9 mouse cellular contexts compared by ENCODE assay signal in genomic region chr9:110746961-110747360, GRCm38 (mm10). TPM values are rescaled to one million over a fixed set of nuclear protein-coding genes. Genes with fewer than 3 reads are reported as not detected.
DNase-seq lines count a peak whose midpoint lies in the region; ATAC-seq lines count a peak whose summit lies in the region.
"Had no signal": no experiment of that assay in that cellular context is flagged by ENCODE, and none has a peak within 500 bp of the region (broad histone marks: within the 10 kb centered on the region; RNA-seq: fewer than 3 reads in every experiment).

Pth1r (minus strand) TSS chr9:110747145.

- no peaks in the 10 kb centered on the region for H3K9me3 ChIP-seq in forebrain, embryonic 11.5 days (ENCODE audit: control insufficient read depth, low read length)
- no peaks in the 10 kb centered on the region for H3K9me3 ChIP-seq in forebrain, embryonic 14.5 days (replicated peaks; ENCODE audit: control insufficient read depth, low read length)
- H3K9me3 ChIP-seq in midbrain, embryonic 12.5 days = no peaks in the 10 kb centered on the region
- H3K9me3 ChIP-seq in midbrain, embryonic 15.5 days = no peaks in the 10 kb centered on the region
- no peaks in the 10 kb centered on the region for H3K9me3 ChIP-seq in stomach, embryonic 15.5 days

- 59% methylated on average over 7 of the region's 7 CpGs for WGBS in forebrain, embryonic 11.5 days
- 60% methylated on average over 7 of the region's 7 CpGs for WGBS in forebrain, embryonic 14.5 days
- 64% methylated on average over 7 of the region's 7 CpGs for WGBS in midbrain, embryonic 12.5 days
- 64% methylated on average over 7 of the region's 7 CpGs for WGBS in midbrain, embryonic 15.5 days
- WGBS in stomach, embryonic 15.5 days = 61% methylated on average over 7 of the region's 7 CpGs

- H3K4me1 ChIP-seq in forebrain, embryonic 11.5 days (replicated peaks; ENCODE audit: control insufficient read depth, insufficient read depth, low read length) = peaks cover 1% of the 10 kb centered on the region; the same call in 1 of the 2 replicates
- peaks cover 1% of the 10 kb centered on the region; the same call in 1 of the 2 replicates for H3K4me1 ChIP-seq in forebrain, embryonic 14.5 days (ENCODE audit: control insufficient read depth, insufficient read depth, low read length)
- peaks cover 12% of the 10 kb centered on the region for H3K4me1 ChIP-seq in midbrain, embryonic 12.5 days
- peaks cover 16% of the 10 kb centered on the region for H3K4me1 ChIP-seq in midbrain, embryonic 15.5 days
- H3K4me1 ChIP-seq in stomach, embryonic 15.5 days = peaks cover 17% of the 10 kb centered on the region; the same call in 1 of the 2 replicates

- no peak for DNase-seq in forebrain, embryonic 11.5 days (ENCODE audit: low spot score)
- DNase-seq in forebrain, embryonic 14.5 days (ENCODE audit: low spot score) = no peak
- peak; percentile 89 for DNase-seq in kidney, adult 9 months
- DNase-seq in frontal cortex, postnatal 10 days (ENCODE audit: low spot score in 2 of 2) = no peak

- no peak within 1 kb of the TSS for H3K4me2 ChIP-seq in forebrain, embryonic 11.5 days (ENCODE audit: low read depth, low read length, severe bottlenecking)
- H3K4me2 ChIP-seq in forebrain, embryonic 14.5 days (ENCODE audit: low read length) = no peak within 1 kb of the TSS
- no peak within 1 kb of the TSS for H3K4me2 ChIP-seq in midbrain, embryonic 12.5 days (replicated peaks)
- no peak within 1 kb of the TSS for H3K4me2 ChIP-seq in midbrain, embryonic 15.5 days
- no peak within 1 kb of the TSS for H3K4me2 ChIP-seq in stomach, embryonic 15.5 days

- no peak within 1 kb of the TSS for H3K4me3 ChIP-seq in forebrain, embryonic 11.5 days (ENCODE audit: low read depth, low read length)
- H3K4me3 ChIP-seq in forebrain, embryonic 14.5 days (ENCODE audit: low read depth, low read length) = no peak within 1 kb of the TSS
- H3K4me3 ChIP-seq in midbrain, embryonic 12.5 days = no peak within 1 kb of the TSS
- H3K4me3 ChIP-seq in midbrain, embryonic 15.5 days = no peak within 1 kb of the TSS
- H3K4me3 ChIP-seq in stomach, embryonic 15.5 days (replicated peaks) = no peak within 1 kb of the TSS

- no peak within 1 kb of the TSS for H3K27ac ChIP-seq in forebrain, embryonic 11.5 days (ENCODE audit: low read depth, low read length)
- no peak within 1 kb of the TSS for H3K27ac ChIP-seq in forebrain, embryonic 14.5 days (ENCODE audit: low read depth, low read length)
- H3K27ac ChIP-seq in midbrain, embryonic 12.5 days (replicated peaks) = no peak within 1 kb of the TSS
- H3K27ac ChIP-seq in midbrain, embryonic 15.5 days = no peak within 1 kb of the TSS
- H3K27ac ChIP-seq in stomach, embryonic 15.5 days = no peak within 1 kb of the TSS
- H3K27ac ChIP-seq: liver, embryonic 14.5 days had no signal

- ATAC-seq in forebrain, embryonic 11.5 days (replicated peaks; ENCODE audit: low FRiP score) = no peak
- no peak for ATAC-seq in forebrain, embryonic 14.5 days
- no peak for ATAC-seq in midbrain, embryonic 12.5 days (ENCODE audit: low FRiP score, low read depth)
- no peak for ATAC-seq in midbrain, embryonic 15.5 days (replicated peaks)
- ATAC-seq in stomach, embryonic 15.5 days (ENCODE audit: insufficient read depth, low FRiP score, low read depth) = no peak
- ATAC-seq in frontal cortex, adult (ENCODE audit: low TSS enrichment) = no peak

- no peak within 1 kb of the TSS for H3K9ac ChIP-seq in forebrain, embryonic 11.5 days (ENCODE audit: low read length)
- H3K9ac ChIP-seq in forebrain, embryonic 14.5 days (ENCODE audit: low read length) = no peak within 1 kb of the TSS
- H3K9ac ChIP-seq in midbrain, embryonic 12.5 days (replicated peaks) = no peak within 1 kb of the TSS
- H3K9ac ChIP-seq in midbrain, embryonic 15.5 days = no peak within 1 kb of the TSS
- H3K9ac ChIP-seq in stomach, embryonic 15.5 days = no peak within 1 kb of the TSS
- H3K9ac ChIP-seq: liver, embryonic 14.5 days had no signal

- H3K27me3 ChIP-seq in forebrain, embryonic 11.5 days (ENCODE audit: control insufficient read depth, insufficient read depth, low read length) = peaks cover 19% of the 10 kb centered on the region
- H3K27me3 ChIP-seq in forebrain, embryonic 14.5 days (replicated peaks; ENCODE audit: control insufficient read depth, insufficient read depth, low read length) = peaks cover 22% of the 10 kb centered on the region
- H3K27me3 ChIP-seq in midbrain, embryonic 12.5 days = peaks cover 43% of the 10 kb centered on the region
- H3K27me3 ChIP-seq in midbrain, embryonic 15.5 days (replicated peaks) = peaks cover 16% of the 10 kb centered on the region; the same call in 1 of the 2 replicates
- peaks cover 21% of the 10 kb centered on the region for H3K27me3 ChIP-seq in stomach, embryonic 15.5 days (replicated peaks)

- H3K36me3 ChIP-seq in forebrain, embryonic 11.5 days (ENCODE audit: control insufficient read depth, insufficient read depth, low read length) = no peaks in the 10 kb centered on the region
- no peaks in the 10 kb centered on the region for H3K36me3 ChIP-seq in forebrain, embryonic 14.5 days (ENCODE audit: control insufficient read depth, insufficient read depth, low read length)
- H3K36me3 ChIP-seq in midbrain, embryonic 12.5 days = no peaks in the 10 kb centered on the region
- no peaks in the 10 kb centered on the region for H3K36me3 ChIP-seq in midbrain, embryonic 15.5 days (replicated peaks)
- H3K36me3 ChIP-seq in stomach, embryonic 15.5 days = no peaks in the 10 kb centered on the region

RNA-seq across cellular contexts. Expression of gene Pth1r, which starts in this region (rescaled TPM):
- 19.5 and 21.3 TPM in 2 replicates for polyA plus RNA-seq in forebrain, embryonic 11.5 days (2014; fragmentation: Nextera tagmentation; extraction: Ambion mirVana)
- 4.0 and 4.7 TPM in 2 replicates for polyA plus RNA-seq in forebrain, embryonic 14.5 days (2014; fragmentation: Nextera tagmentation; extraction: Ambion mirVana)
- polyA plus RNA-seq in midbrain, embryonic 12.5 days (2016; fragmentation: Nextera tagmentation; extraction: Ambion mirVana) = 32.8 and 35.7 TPM in 2 replicates
- 8.7 and 9.2 TPM in 2 replicates for polyA plus RNA-seq in midbrain, embryonic 15.5 days (2015; fragmentation: Nextera tagmentation; extraction: Ambion mirVana)
- 23.9 and 24.3 TPM in 2 replicates for polyA plus RNA-seq in stomach, embryonic 15.5 days (2015; fragmentation: Nextera tagmentation; extraction: Ambion mirVana)
